In the genomic region with DNA sequence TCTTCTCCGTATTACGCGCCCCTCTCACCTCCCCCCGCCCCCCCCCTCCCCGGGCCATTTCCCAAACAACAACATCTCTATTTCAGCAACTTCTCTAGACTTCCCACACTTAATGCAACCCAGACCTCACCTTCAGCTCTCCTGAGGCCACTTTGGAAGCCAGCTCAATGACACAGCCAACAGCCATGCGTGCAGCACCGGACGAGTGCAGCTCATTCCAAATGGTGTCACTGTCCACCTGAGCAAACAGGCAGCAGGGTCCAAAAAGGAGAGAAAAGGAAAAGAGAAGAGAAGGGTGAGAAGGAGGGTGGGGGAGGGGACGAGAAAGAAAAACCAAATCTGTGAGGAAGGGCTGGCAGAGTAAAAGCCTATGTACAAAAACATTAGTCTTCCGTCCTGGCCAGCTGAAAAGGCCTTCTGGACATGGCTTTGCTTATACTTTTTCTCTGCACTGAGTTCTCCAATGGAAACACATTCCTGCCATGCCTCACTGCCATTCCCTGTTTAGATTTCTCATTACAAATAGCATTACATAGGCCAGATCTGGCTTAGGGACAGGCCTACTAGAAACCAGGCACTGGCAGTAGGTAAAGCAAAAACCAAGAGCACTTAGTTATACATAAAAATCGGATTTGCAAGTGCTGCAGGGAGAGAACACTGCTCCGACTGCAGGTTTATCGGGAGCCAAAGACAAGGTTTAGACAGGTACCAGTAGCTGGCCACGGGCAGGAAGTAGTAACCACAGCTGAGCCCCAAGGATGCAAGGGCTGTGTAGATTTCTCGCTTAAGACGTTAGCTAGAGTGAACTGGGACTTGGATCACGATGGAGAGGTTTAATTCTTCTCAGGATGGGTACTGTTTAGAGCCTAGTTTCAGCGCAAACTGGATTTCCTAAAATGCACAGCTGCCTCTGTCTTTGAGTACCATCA, we compare ENCODE assay signal across 10 mouse cellular contexts.
DNase-seq lines count a peak whose midpoint lies in the region; ATAC-seq lines count a peak whose summit lies in the region.
"Had no signal": no experiment of that assay in that cellular context is flagged by ENCODE, and none has a peak within 500 bp of the region (broad histone marks: within the 10 kb centered on the region; RNA-seq: fewer than 3 reads in every experiment).

No protein-coding gene starts in this region.

- WGBS in hindbrain, embryonic 11.5 days: 73% methylated on average over 18 of the region's 18 CpGs
- whole genome bisulfite sequencing in hindbrain, embryonic 13.5 days: 86% methylated on average over 18 of the region's 18 CpGs
- WGBS in limb, embryonic 12.5 days: 69% methylated on average over 18 of the region's 18 CpGs

- no peak overlapping the region for H3K4me2 ChIP-seq in hindbrain, embryonic 11.5 days (replicated peaks; ENCODE audit: low read depth, low read length)
- no peak overlapping the region for H3K4me2 ChIP-seq in hindbrain, embryonic 13.5 days
- H3K4me2 ChIP-seq in limb, embryonic 12.5 days: peak overlapping the region; percentile 21; the same call in 1 of the 2 replicates

- ATAC-seq in hindbrain, embryonic 11.5 days (ENCODE audit: low FRiP score): no peak
- ATAC-seq in hindbrain, embryonic 13.5 days (ENCODE audit: low FRiP score): no peak
- 0 out of 2 replicates have a peak, but pooled peaks have one; percentile 47 for ATAC-seq in limb, embryonic 12.5 days (ENCODE audit: insufficient number of reproducible peaks, insufficient read depth, low FRiP score, low TSS enrichment, low read depth)
- ATAC-seq: hindbrain, postnatal 0 days had no signal

- no peaks in the 10 kb centered on the region for H3K4me1 ChIP-seq in hindbrain, embryonic 11.5 days (replicated peaks; ENCODE audit: control insufficient read depth, insufficient read depth, low read length)
- H3K4me1 ChIP-seq in hindbrain, embryonic 13.5 days (replicated peaks): no peaks in the 10 kb centered on the region
- H3K4me1 ChIP-seq in limb, embryonic 12.5 days (replicated peaks): peaks cover 14% of the 10 kb centered on the region

- H3K27me3 ChIP-seq in hindbrain, embryonic 11.5 days (ENCODE audit: control insufficient read depth, insufficient read depth, low read length): no peaks in the 10 kb centered on the region
- H3K27me3 ChIP-seq in hindbrain, embryonic 13.5 days: no peaks in the 10 kb centered on the region
- H3K27me3 ChIP-seq in limb, embryonic 12.5 days: no peaks in the 10 kb centered on the region

- no peak overlapping the region for H3K27ac ChIP-seq in hindbrain, embryonic 11.5 days (ENCODE audit: low read depth, low read length)
- no peak overlapping the region for H3K27ac ChIP-seq in hindbrain, embryonic 13.5 days
- peak overlapping the region; percentile 72 for H3K27ac ChIP-seq in limb, embryonic 12.5 days
- H3K27ac ChIP-seq: hindbrain, postnatal 0 days had no signal

- peak; percentile 13 for DNase-seq in hindbrain, embryonic 11.5 days (ENCODE audit: low spot score)
- DNase-seq in embryo, embryonic 11 days: peak; percentile 56
- DNase-seq in thymus, postnatal 14 days: peak; percentile 30
- no peak for DNase-seq in retina, embryonic 14.5 days (ENCODE audit: low spot score)
- DNase-seq in layer of hippocampus, adult 11-12 months (ENCODE audit: low spot score): no peak
- DNase-seq in urinary bladder, postnatal 36 days (ENCODE audit: low spot score in 2 of 2): no peak
- DNase-seq: kidney, postnatal 25 days had no signal

- no peaks in the 10 kb centered on the region for H3K9me3 ChIP-seq in hindbrain, embryonic 11.5 days (ENCODE audit: control insufficient read depth, low read length)
- no peaks in the 10 kb centered on the region for H3K9me3 ChIP-seq in hindbrain, embryonic 13.5 days
- H3K9me3 ChIP-seq in limb, embryonic 12.5 days: no peaks in the 10 kb centered on the region

- H3K36me3 ChIP-seq in hindbrain, embryonic 11.5 days (ENCODE audit: control insufficient read depth, insufficient read depth, low read length): no peaks in the 10 kb centered on the region
- no peaks in the 10 kb centered on the region for H3K36me3 ChIP-seq in hindbrain, embryonic 13.5 days
- no peaks in the 10 kb centered on the region for H3K36me3 ChIP-seq in limb, embryonic 12.5 days

- no peak overlapping the region for H3K4me3 ChIP-seq in hindbrain, embryonic 11.5 days (ENCODE audit: low read depth, low read length)
- no peak overlapping the region for H3K4me3 ChIP-seq in hindbrain, embryonic 13.5 days
- H3K4me3 ChIP-seq in limb, embryonic 12.5 days (replicated peaks): no peak overlapping the region

- no peak overlapping the region for H3K9ac ChIP-seq in hindbrain, embryonic 11.5 days (ENCODE audit: low read depth, low read length)
- H3K9ac ChIP-seq in hindbrain, embryonic 13.5 days: no peak overlapping the region
- H3K9ac ChIP-seq in limb, embryonic 12.5 days (replicated peaks): no peak overlapping the region

Comparison
In these comparisons a context has a peak if more than half of its experiments do, and no peak if none do; other contexts are left out.
1. DNase-seq: peak in hindbrain, embryonic 11.5 days (single experiment), embryo, embryonic 11 days (single experiment) and thymus, postnatal 14 days (single experiment); none in retina, embryonic 14.5 days (single experiment), layer of hippocampus, adult 11-12 months (single experiment) and urinary bladder, postnatal 36 days (0 of 2).